Mouse (Mus musculus) hindbrain, embryonic 13.5 days (tissue): ENCODE measurements at regions not wholly inside any gene's neighbourhood (a gene's known extent, or its start where the extent isn't known, plus 50 kb on each side); places are given as distances from the start of the nearest gene placed in this dataset.
"Not testable (repeated sequence)": the region's sequence is repeated elsewhere in the genome, so short reads cannot be mapped to it uniquely, and the experiment has no call there.

Source experiments
- ATAC-seq: fragments of 200-750 bp; cut with Nextera tagmentation; 2 replicates; pipeline ENCODE4 v1.8.0; 2017; ENCODE audit warnings: moderate TSS enrichment; ENCODE audit not compliant: low FRiP score
- H3K27ac ChIP-seq: fragments of 300-500 bp; sonication (generic); 2 replicates; pipeline ENCODE4 v1.5.1; 2015; ENCODE audit warnings: inconsistent platforms, mild to moderate bottlenecking, moderate library complexity
- H3K27me3 ChIP-seq: fragments of 300-500 bp; sonication (generic); 2 replicates; pipeline ENCODE4 v1.6.1; 2015; ENCODE audit warnings: mild to moderate bottlenecking, inconsistent platforms
- H3K36me3 ChIP-seq: fragments of 300-500 bp; sonication (generic); 2 replicates; pipeline ENCODE4 v1.6.1; 2015; ENCODE audit warnings: mild to moderate bottlenecking, inconsistent platforms
- H3K4me1 ChIP-seq: fragments of 300-500 bp; sonication (generic); replicated peaks from 2 replicates; pipeline ENCODE4 v1.6.1; 2015; ENCODE audit warnings: inconsistent platforms
- H3K4me2 ChIP-seq: fragments of 300-500 bp; sonication (generic); 2 replicates; pipeline ENCODE4 v1.6.1; 2015; ENCODE audit warnings: inconsistent platforms, mild to moderate bottlenecking, moderate library complexity
- H3K4me3 ChIP-seq: fragments of 300-500 bp; sonication (generic); 2 replicates; pipeline ENCODE4 v1.5.1; 2015; ENCODE audit warnings: mild to moderate bottlenecking, inconsistent platforms
- H3K9ac ChIP-seq: fragments of 300-500 bp; sonication (generic); 2 replicates; pipeline ENCODE4 v1.6.1; 2015; ENCODE audit warnings: mild to moderate bottlenecking, inconsistent platforms
- H3K9me3 ChIP-seq: fragments of 300-500 bp; sonication (generic); 2 replicates; pipeline ENCODE4 v1.6.1; 2016; ENCODE audit warnings: inconsistent platforms
- WGBS: fragments of 180-500 bp; shearing (Covaris S2); methylation state at CpG from one replicate; pipeline ENCODE4 v1.1.7; 2015; 5-methylcytosine and 5-hydroxymethylcytosine counted together

DNA sequence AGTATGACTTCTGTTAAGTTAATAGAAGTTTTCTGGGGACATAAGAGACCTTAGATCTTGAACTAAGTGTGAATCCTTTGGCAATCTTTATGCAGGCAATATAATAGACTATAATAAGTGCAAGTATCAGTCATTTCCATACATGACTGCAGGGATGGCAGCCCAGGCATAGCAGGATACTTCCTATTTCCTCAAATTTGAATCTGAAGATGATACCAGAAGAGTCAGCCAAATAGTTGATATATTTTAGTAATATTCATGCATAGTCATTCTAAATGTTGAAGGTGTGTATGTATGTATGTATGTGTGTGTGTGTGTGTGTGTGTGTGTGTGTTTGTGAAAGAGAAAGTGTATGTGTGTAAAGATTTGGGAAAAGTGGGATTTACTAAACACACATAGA lies 64.3 kb downstream of the Prl2c2 start:
- H3K4me1 ChIP-seq, H3K4me2 ChIP-seq, H3K27ac ChIP-seq, H3K4me3 ChIP-seq, H3K27me3 ChIP-seq, ATAC-seq, H3K36me3 ChIP-seq, H3K9ac ChIP-seq: not testable (repeated sequence)
- H3K9me3 ChIP-seq = peaks cover 33% of the 10 kb centered on the region

GRCm38 (mm10) chr13:12935103-12935502 lies 70.1 kb downstream of the Prl2c2 start:
- not testable (repeated sequence) for H3K9ac ChIP-seq, H3K4me1 ChIP-seq, H3K27me3 ChIP-seq, H3K4me3 ChIP-seq, H3K4me2 ChIP-seq, ATAC-seq, H3K36me3 ChIP-seq, H3K27ac ChIP-seq
- peaks cover 62% of the 10 kb centered on the region for H3K9me3 ChIP-seq
- 5% methylated on average over 1 of the region's 1 CpGs for WGBS

- not testable (repeated sequence) for H3K9ac ChIP-seq, H3K4me2 ChIP-seq, H3K4me3 ChIP-seq, H3K27ac ChIP-seq, H3K27me3 ChIP-seq, H3K4me1 ChIP-seq, H3K36me3 ChIP-seq
- WGBS = 85% methylated on average over 15 of the region's 15 CpGs
- peak; percentile 44; the same call in 1 of the 2 replicates for ATAC-seq
- peaks cover 71% of the 10 kb centered on the region for H3K9me3 ChIP-seq
Observed at GRCm38 (mm10) chr13:12931907-12932617, 73.1 kb downstream of the Prl2c2 start.

DNA sequence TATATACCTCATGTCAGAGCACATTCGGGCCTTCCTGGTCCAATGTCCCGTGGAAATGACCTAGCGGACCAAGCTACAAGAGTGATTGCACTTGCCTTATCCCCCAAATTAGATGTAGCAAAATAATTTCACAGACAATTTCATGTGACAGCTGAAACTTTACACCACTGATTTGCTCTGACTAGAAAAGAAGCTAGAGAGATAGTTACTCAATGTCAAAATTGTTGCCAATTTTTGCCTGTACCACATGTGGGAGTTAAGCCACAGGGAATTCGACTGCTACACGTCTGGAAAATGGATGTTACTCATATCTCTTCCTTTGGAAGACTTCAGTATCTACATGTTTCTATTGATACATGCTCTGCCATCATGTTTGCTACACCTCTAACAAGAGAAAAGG lies 74.6 kb downstream of the Prl2c2 start:
- Histone ChIP-seq H3K36me3 (no peaks in the 10 kb centered on the region), H3K9me3 (peaks cover 82% of the 10 kb centered on the region), H3K9ac (no peak overlapping the region), H3K4me3 (no peak overlapping the region), H3K27me3 (no peaks in the 10 kb centered on the region), H3K4me1 (no peaks in the 10 kb centered on the region), H3K27ac (no peak overlapping the region), H3K4me2 (no peak overlapping the region)
- no peak for ATAC-seq
- 82% methylated on average over 5 of the region's 5 CpGs for WGBS

- Histone ChIP-seq H3K4me1 (no peaks in the 10 kb centered on the region), H3K4me2 (no peak overlapping the region), H3K4me3 (no peak overlapping the region), H3K9ac (no peak overlapping the region), H3K27me3 (no peaks in the 10 kb centered on the region), H3K36me3 (no peaks in the 10 kb centered on the region), H3K9me3 (peaks cover 80% of the 10 kb centered on the region), H3K27ac (no peak overlapping the region)
- WGBS = 89% methylated on average over 5 of the region's 5 CpGs
- no peak for ATAC-seq
Observed at GRCm38 (mm10) chr13:12929806-12930205, 75.4 kb downstream of the Prl2c2 start.

DNA sequence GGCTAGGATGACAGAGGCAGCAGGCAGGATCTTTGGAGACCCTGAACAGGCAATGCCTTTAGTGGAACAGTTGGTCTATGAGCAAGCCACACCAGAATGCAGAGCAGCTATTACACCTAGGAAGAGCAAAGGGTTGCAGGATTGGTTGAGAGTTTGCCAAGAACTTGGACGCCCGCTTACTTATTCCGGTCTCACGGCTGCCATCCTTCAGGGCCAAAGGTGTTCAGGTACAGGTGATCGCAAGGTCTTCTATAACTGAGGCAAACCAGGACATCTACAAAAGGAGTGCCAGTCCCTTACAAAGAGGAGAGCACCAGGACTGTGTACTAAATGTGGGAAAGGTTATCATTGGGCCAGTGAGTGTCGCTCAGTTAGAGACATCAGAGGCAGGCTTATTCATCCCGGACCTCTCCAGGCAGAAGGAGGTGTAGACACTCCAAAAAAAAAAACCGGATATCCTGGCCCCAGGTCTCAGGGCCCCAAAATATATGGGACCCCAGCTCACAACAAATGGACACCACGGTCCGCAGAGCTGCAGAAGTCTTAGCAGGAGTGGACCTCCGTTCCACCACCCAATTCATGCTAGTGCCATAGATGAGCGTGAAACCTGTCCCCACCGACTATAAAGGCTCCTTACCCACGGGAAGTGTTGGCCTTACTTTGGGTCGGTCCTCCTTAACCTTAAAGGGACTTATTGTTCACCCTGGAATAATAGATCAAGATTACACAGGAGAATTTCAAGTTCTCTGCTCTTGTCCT lies 77.4 kb downstream of the Prl2c2 start:
- Histone ChIP-seq H3K4me3 (no peak overlapping the region), H3K9me3 (peaks cover 81% of the 10 kb centered on the region), H3K36me3 (no peaks in the 10 kb centered on the region), H3K4me2 (no peak overlapping the region), H3K27me3 (no peaks in the 10 kb centered on the region), H3K9ac (no peak overlapping the region), H3K27ac (no peak overlapping the region), H3K4me1 (no peaks in the 10 kb centered on the region)
- 91% methylated on average over 15 of the region's 15 CpGs for WGBS
- no peak for ATAC-seq

- WGBS = 91% methylated on average over 14 of the region's 14 CpGs
- Histone ChIP-seq H3K36me3 (no peaks in the 10 kb centered on the region), H3K9ac (no peak overlapping the region), H3K9me3 (peaks cover 68% of the 10 kb centered on the region), H3K4me3 (no peak overlapping the region), H3K4me2 (no peak overlapping the region), H3K27me3 (no peaks in the 10 kb centered on the region), H3K4me1 (no peaks in the 10 kb centered on the region), H3K27ac (no peak overlapping the region)
- ATAC-seq = no peak
Observed at GRCm38 (mm10) chr13:12925604-12926003, 79.6 kb downstream of the Prl2c2 start.

DNA sequence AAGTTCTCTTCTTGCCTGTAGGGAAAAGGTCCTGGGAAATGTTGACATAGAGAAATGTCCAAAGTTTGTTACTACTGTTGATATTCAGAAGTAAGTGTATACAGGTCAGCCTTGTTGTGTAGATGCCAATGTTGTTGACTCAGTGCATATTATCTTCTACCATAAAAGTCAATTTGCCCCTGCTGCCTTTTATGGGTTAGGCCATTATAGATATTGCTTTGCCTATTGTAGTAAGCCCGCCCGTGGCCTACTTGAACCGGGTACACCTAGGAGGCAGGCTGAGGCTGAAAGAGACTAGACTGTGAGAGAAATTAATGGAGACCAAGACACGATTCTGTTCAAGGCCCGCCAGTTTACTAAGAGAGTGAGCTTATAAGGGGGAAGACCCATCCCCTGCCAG lies 92.3 kb downstream of the Prl2c2 start:
- no peak for ATAC-seq
- H3K36me3 ChIP-seq = no peaks in the 10 kb centered on the region
- H3K9me3 ChIP-seq = peaks cover 57% of the 10 kb centered on the region
- no peak overlapping the region for H3K27ac ChIP-seq
- 82% methylated on average over 5 of the region's 5 CpGs for WGBS
- no peaks in the 10 kb centered on the region for H3K4me1 ChIP-seq
- no peak overlapping the region for H3K4me2 ChIP-seq
- no peak overlapping the region for H3K4me3 ChIP-seq
- no peak overlapping the region for H3K9ac ChIP-seq
- H3K27me3 ChIP-seq = no peaks in the 10 kb centered on the region

DNA sequence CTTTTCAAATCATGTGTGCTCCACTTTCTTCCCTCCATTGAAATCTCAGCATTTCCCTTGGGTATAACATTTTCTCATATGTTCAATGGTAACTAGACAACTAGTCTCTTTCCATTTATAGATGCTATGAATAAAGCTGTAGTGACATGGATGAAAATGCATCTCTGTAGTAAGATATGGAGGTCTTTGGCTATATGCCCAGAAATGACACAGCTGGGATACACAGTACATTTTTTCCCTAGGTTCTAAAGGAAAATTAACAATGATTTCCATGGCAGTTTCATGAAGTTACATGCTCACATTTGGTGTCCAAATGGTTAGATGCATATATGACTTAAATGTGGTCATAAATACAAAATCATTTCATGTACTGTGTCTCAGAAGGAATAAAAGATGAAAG lies 99.0 kb downstream of the Prl2c2 start:
- Histone ChIP-seq H3K27me3 (no peaks in the 10 kb centered on the region), H3K9ac (no peak overlapping the region), H3K4me1 (no peaks in the 10 kb centered on the region), H3K4me3 (no peak overlapping the region), H3K9me3 (peaks cover 57% of the 10 kb centered on the region), H3K36me3 (no peaks in the 10 kb centered on the region), H3K4me2 (no peak overlapping the region), H3K27ac (no peak overlapping the region)
- ATAC-seq = no peak

DNA sequence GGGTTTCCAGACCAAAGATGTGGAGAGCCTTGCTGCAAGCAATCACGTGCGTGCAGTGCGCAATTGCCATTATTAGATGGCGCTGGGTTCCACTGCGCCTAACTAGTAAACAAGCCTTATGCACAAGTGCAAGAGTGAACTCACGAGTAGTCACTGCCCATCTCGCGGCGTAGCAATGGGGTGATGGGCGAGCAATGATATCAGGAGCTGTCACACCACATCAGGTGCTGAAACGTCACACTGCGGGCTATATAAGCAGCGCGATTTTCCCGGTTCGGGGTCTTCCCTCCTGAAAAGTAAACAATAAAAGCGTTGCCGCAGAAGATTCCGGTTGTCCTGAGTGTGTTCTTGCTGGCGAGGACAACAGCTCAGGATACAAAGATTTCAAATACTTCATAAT lies 89.8 kb upstream of the Prl2c3 start:
- peaks cover 44% of the 10 kb centered on the region for H3K9me3 ChIP-seq
- H3K4me2 ChIP-seq, H3K4me3 ChIP-seq, H3K9ac ChIP-seq, H3K27me3 ChIP-seq, H3K4me1 ChIP-seq, ATAC-seq, H3K36me3 ChIP-seq, H3K27ac ChIP-seq: not testable (repeated sequence)
- 90% methylated on average over 20 of the region's 20 CpGs for WGBS

GRCm38 (mm10) chr13:12879506-12879905 lies 79.6 kb upstream of the Prl2c3 start:
- peaks cover 44% of the 10 kb centered on the region for H3K9me3 ChIP-seq
- H3K36me3 ChIP-seq, H3K27me3 ChIP-seq, H3K4me1 ChIP-seq, ATAC-seq, H3K4me3 ChIP-seq, H3K4me2 ChIP-seq, H3K9ac ChIP-seq, H3K27ac ChIP-seq: not testable (repeated sequence)
- WGBS = 79% methylated on average over 3 of the region's 3 CpGs

DNA sequence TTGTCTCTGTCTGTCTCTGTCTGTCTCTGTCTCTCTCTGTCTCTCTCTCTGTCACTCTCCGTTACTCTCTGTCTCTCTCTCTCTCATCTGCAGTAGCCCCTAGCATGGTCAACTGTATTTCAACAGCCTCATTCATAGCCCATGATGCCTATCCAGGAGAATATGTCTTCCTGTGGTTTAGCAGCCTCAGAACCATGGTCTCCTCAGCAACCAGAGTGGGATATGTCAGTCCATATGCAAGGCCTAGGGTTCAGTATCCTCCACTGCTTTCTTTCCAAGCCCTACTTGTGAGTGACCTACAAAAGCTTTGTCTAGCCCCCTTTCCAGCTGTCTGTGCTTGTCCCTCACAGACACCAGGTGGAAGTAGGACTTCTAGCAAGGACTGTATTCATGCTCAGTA lies 65.1 kb upstream of the Prl2c3 start:
- H3K4me2 ChIP-seq, H3K4me3 ChIP-seq, H3K27me3 ChIP-seq, H3K9ac ChIP-seq, H3K4me1 ChIP-seq, H3K36me3 ChIP-seq, H3K27ac ChIP-seq: not testable (repeated sequence)
- WGBS = 89% methylated on average over 1 of the region's 1 CpGs
- ATAC-seq = peak; percentile 15; the same call in 1 of the 2 replicates
- H3K9me3 ChIP-seq = peaks cover 44% of the 10 kb centered on the region

GRCm38 (mm10) chr13:12864263-12864662 lies 64.4 kb upstream of the Prl2c3 start:
- no peak overlapping the region for H3K27ac ChIP-seq
- no peaks in the 10 kb centered on the region for H3K4me1 ChIP-seq
- no peaks in the 10 kb centered on the region for H3K36me3 ChIP-seq
- H3K4me2 ChIP-seq = no peak overlapping the region
- peak; percentile 74; the same call in 1 of the 2 replicates for ATAC-seq
- peaks cover 51% of the 10 kb centered on the region for H3K9me3 ChIP-seq
- H3K9ac ChIP-seq = no peak overlapping the region
- H3K27me3 ChIP-seq = no peaks in the 10 kb centered on the region
- H3K4me3 ChIP-seq = no peak overlapping the region
